Mouse (Mus musculus) midbrain, embryonic 15.5 days (tissue): ENCODE data around the gene Rbck1. TPM values are rescaled to one million over a fixed set of nuclear protein-coding genes. Genes with fewer than 3 reads are reported as not detected.

Experiments
- ATAC-seq: fragments of 200-750 bp; cut with Nextera tagmentation; replicated peaks from 2 replicates; pipeline ENCODE4 v1.8.0; 2017; ENCODE audit warnings: moderate TSS enrichment
- H3K27ac ChIP-seq: fragments of 300-500 bp; sonication (generic); 2 replicates; pipeline ENCODE4 v1.5.1; 2015; ENCODE audit warnings: mild to moderate bottlenecking, inconsistent platforms
- H3K27me3 ChIP-seq: fragments of 300-500 bp; sonication (generic); replicated peaks from 2 replicates; pipeline ENCODE4 v1.6.1; 2015; ENCODE audit warnings: inconsistent platforms
- H3K36me3 ChIP-seq: fragments of 300-500 bp; sonication (generic); replicated peaks from 2 replicates; pipeline ENCODE4 v1.6.1; 2015; ENCODE audit warnings: inconsistent platforms
- H3K4me1 ChIP-seq: fragments of 300-500 bp; sonication (generic); 2 replicates; pipeline ENCODE4 v1.6.1; 2015; ENCODE audit warnings: inconsistent platforms
- H3K4me2 ChIP-seq: fragments of 300-500 bp; sonication (generic); 2 replicates; pipeline ENCODE4 v1.6.1; 2015; ENCODE audit warnings: inconsistent platforms, mild to moderate bottlenecking, moderate library complexity
- H3K4me3 ChIP-seq: fragments of 300-500 bp; sonication (generic); 2 replicates; pipeline ENCODE4 v1.5.1; 2015; ENCODE audit warnings: mild to moderate bottlenecking, inconsistent platforms
- H3K9ac ChIP-seq: fragments of 300-500 bp; sonication (generic); 2 replicates; pipeline ENCODE4 v1.6.1; 2015; ENCODE audit warnings: mild to moderate bottlenecking, inconsistent platforms
- H3K9me3 ChIP-seq: fragments of 300-500 bp; sonication (generic); 2 replicates; pipeline ENCODE4 v1.6.1; 2016; ENCODE audit warnings: inconsistent platforms
- WGBS: fragments of 180-500 bp; shearing (Covaris S2); methylation state at CpG from one replicate; pipeline ENCODE4 v1.1.7; 2015; ENCODE audit warnings: mixed read lengths; 5-methylcytosine and 5-hydroxymethylcytosine counted together
- polyA plus RNA-seq: library from polyadenylated mRNA; unstranded; fragments of >200 nt; fragmentation: Nextera tagmentation; extraction: Ambion mirVana; gene quantifications from 2 replicates; pipeline ENCODE4 v1.2.1, GENCODE M21; 2015

Gene Rbck1
- 117 and 120 TPM in 2 replicates for polyA plus RNA-seq

- Histone ChIP-seq H3K36me3 (peaks cover 3% of the 10 kb centered on the region; the same call in 1 of the 2 replicates), H3K27ac (peak within 1 kb of the TSS; percentile 89), H3K27me3 (no peaks in the 10 kb centered on the region), H3K9me3 (no peaks in the 10 kb centered on the region), H3K9ac (peak within 1 kb of the TSS; percentile 82), H3K4me3 (peak within 1 kb of the TSS; percentile 94), H3K4me1 (peaks cover 27% of the 10 kb centered on the region), H3K4me2 (peak within 1 kb of the TSS; percentile 80)
- ATAC-seq, result peak; percentile 97
- under 1% methylated on average over 54 of the region's 54 CpGs for WGBS
These were observed at the start of gene Rbck1 for GRCm38 (mm10) chr2:152332101-152332825. Gene Rbck1, minus strand, starts transcription at chr2:152332653.

GRCm38 (mm10) chr2:152376345-152376741 is 43.9 kb upstream of the Rbck1 start, which contains the start of gene Nrsn2:
Gene Nrsn2, minus strand, starts transcription at chr2:152376638.
- peak within 1 kb of the TSS; percentile 65 for H3K9ac ChIP-seq
- no peaks in the 10 kb centered on the region for H3K27me3 ChIP-seq
- H3K36me3 ChIP-seq, result no peaks in the 10 kb centered on the region
- peak; percentile 88 for ATAC-seq
- no peaks in the 10 kb centered on the region for H3K9me3 ChIP-seq
- peaks cover 31% of the 10 kb centered on the region for H3K4me1 ChIP-seq
- WGBS, result 3% methylated on average over 16 of the region's 16 CpGs
- H3K27ac ChIP-seq, result peak within 1 kb of the TSS; percentile 92
- peak within 1 kb of the TSS; percentile 67 for H3K4me2 ChIP-seq
- H3K4me3 ChIP-seq, result peak within 1 kb of the TSS; percentile 43

DNA sequence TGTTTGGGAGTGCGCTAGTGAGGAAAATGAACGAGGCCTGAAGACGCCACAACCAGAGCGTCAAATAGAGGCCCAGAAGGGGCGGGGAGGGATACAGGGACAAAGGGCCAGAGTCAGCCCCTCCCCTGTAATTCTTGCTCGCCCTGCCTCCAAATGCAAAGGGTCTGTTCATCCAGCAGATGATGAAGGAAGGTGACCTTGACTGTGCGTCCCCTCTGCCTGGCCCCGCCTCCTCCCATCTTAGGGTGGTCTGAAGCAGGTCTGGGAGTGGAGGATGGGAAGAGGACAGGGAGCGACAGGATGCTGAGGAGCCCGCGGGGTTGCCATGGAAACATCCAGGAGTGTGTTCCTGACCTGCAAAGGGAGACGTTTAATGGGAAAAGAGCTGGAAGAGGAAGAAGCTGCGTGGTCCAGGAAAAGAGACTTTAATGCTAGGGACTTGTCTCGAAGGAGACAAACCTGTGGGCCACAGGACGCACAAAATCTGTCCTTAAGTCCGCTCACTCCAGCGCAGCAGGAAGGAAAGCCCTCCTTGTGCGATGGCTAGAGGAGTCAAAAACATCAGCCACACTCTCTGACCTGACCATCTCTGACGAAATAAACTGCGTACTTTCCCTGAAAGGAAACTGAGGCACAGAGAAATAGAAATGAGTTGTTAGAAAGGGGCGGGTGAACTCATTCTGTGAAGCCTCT is 43.3 kb upstream of the Rbck1 start:
- H3K9ac ChIP-seq, result peak overlapping the region; percentile 65
- ATAC-seq, result peak; percentile 94
- no peaks in the 10 kb centered on the region for H3K27me3 ChIP-seq
- no peaks in the 10 kb centered on the region for H3K9me3 ChIP-seq
- peak overlapping the region; percentile 67 for H3K4me2 ChIP-seq
- H3K4me1 ChIP-seq, result peaks cover 31% of the 10 kb centered on the region
- 3% methylated on average over 21 of the region's 21 CpGs for WGBS
- peak overlapping the region; percentile 92 for H3K27ac ChIP-seq
- H3K36me3 ChIP-seq, result no peaks in the 10 kb centered on the region
- H3K4me3 ChIP-seq, result peak overlapping the region; percentile 43

DNA sequence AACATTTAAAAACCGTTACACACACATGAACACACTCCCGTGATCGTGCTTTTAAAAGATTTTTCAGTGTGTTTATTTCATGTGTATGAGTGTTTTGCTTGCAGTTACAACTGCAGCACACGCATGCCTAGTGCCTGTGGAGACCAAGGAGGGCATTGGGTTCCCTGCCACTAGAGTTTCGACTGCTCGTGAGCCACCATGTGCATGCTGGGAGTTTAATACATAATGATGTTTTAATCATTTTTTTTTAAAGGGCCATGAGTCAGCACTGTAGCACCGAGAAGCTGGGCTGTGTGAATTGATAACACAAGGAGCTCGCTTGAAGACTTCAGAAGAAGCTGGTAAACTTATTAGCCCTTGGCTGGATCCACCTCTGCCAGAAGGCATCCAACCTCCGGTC is 41.1 kb upstream of the Rbck1 start:
- Histone ChIP-seq H3K27me3 (no peaks in the 10 kb centered on the region), H3K4me2 (no peak overlapping the region), H3K27ac (no peak overlapping the region), H3K4me3 (no peak overlapping the region), H3K4me1 (peaks cover 31% of the 10 kb centered on the region), H3K36me3 (no peaks in the 10 kb centered on the region), H3K9ac (no peak overlapping the region), H3K9me3 (no peaks in the 10 kb centered on the region)
- no peak for ATAC-seq
- WGBS, result 83% methylated on average over 9 of the region's 9 CpGs

- Histone ChIP-seq H3K4me1 (peaks cover 31% of the 10 kb centered on the region), H3K4me2 (no peak overlapping the region), H3K27ac (no peak overlapping the region), H3K4me3 (no peak overlapping the region), H3K36me3 (no peaks in the 10 kb centered on the region), H3K27me3 (no peaks in the 10 kb centered on the region), H3K9ac (no peak overlapping the region), H3K9me3 (no peaks in the 10 kb centered on the region)
- WGBS, result 68% methylated on average over 4 of the region's 4 CpGs
- ATAC-seq, result no peak
These were observed 40.2 kb upstream of the Rbck1 start for GRCm38 (mm10) chr2:152372661-152373060.

DNA sequence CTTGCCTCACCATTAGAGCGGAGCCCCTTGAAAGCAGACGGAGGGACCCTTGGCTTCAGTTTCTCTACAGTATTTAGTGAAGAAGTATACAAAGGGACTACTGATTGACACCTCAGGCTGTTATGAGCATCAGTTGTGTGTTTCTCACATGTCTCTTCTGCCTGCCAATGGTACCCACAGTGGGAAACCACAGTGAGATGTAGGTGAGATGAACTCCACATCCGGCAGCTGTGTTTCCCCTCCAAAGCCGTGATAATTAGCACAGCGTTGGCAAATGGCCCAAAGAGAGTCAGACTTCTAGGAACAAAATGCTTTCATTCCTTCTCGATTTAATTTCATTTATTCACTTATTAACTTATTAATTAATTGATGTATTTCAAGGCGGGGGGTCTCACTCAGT is 39.7 kb upstream of the Rbck1 start:
- ATAC-seq, result no peak
- H3K4me2 ChIP-seq, result no peak overlapping the region
- H3K9me3 ChIP-seq, result no peaks in the 10 kb centered on the region
- no peaks in the 10 kb centered on the region for H3K36me3 ChIP-seq
- no peak overlapping the region for H3K9ac ChIP-seq
- peaks cover 30% of the 10 kb centered on the region for H3K4me1 ChIP-seq
- no peak overlapping the region for H3K27ac ChIP-seq
- H3K27me3 ChIP-seq, result no peaks in the 10 kb centered on the region
- H3K4me3 ChIP-seq, result no peak overlapping the region
- 82% methylated on average over 7 of the region's 7 CpGs for WGBS

- Histone ChIP-seq H3K4me1 (peaks cover 3% of the 10 kb centered on the region; the same call in 1 of the 2 replicates), H3K9ac (no peak overlapping the region), H3K9me3 (no peaks in the 10 kb centered on the region), H3K4me2 (peak overlapping the region; percentile 4), H3K36me3 (no peaks in the 10 kb centered on the region), H3K4me3 (no peak overlapping the region), H3K27ac (no peak overlapping the region), H3K27me3 (no peaks in the 10 kb centered on the region)
- 30% methylated on average over 14 of the region's 14 CpGs for WGBS
- 0 out of 2 replicates have a peak, but pooled peaks have one; percentile 9 for ATAC-seq
These were observed 36.2 kb upstream of the Rbck1 start for GRCm38 (mm10) chr2:152368532-152369140.

DNA sequence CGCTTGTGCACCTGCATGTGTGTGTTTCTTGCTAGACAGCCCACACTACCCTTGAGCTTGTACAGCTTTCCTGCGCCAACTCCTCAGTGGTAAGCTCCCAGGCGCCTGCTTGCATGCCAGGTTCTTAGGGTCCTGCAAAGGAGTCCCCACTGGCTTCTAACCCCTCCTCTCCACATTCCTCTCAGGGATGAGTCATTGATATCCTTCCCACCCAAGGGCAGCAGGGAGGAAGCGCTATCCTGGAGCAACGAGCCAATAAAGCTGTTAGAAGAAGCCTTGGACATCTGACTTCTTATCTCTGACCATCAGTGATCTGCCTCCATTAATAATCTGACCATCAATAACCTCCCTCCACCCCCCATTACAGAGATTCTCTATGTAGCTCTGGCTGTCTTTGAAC is 35.5 kb upstream of the Rbck1 start:
- Histone ChIP-seq H3K36me3 (no peaks in the 10 kb centered on the region), H3K4me2 (no peak overlapping the region), H3K9ac (no peak overlapping the region), H3K27ac (no peak overlapping the region), H3K4me1 (peaks cover 6% of the 10 kb centered on the region; the same call in 1 of the 2 replicates), H3K4me3 (no peak overlapping the region), H3K9me3 (no peaks in the 10 kb centered on the region), H3K27me3 (no peaks in the 10 kb centered on the region)
- no peak for ATAC-seq
- 85% methylated on average over 5 of the region's 5 CpGs for WGBS

- WGBS, result 10% methylated on average over 17 of the region's 17 CpGs
- Histone ChIP-seq H3K27ac (peak overlapping the region; percentile 67), H3K9me3 (no peaks in the 10 kb centered on the region), H3K27me3 (no peaks in the 10 kb centered on the region), H3K36me3 (no peaks in the 10 kb centered on the region), H3K4me2 (peak overlapping the region; percentile 33), H3K9ac (no peak overlapping the region), H3K4me3 (0 out of 2 replicates have a peak overlapping the region, but pooled peaks have one; percentile 2), H3K4me1 (peaks cover 6% of the 10 kb centered on the region; the same call in 1 of the 2 replicates)
- peak; percentile 69 for ATAC-seq
These were observed 31.0 kb upstream of the Rbck1 start for GRCm38 (mm10) chr2:152363245-152364147.

GRCm38 (mm10) chr2:152361193-152361592 is 28.7 kb upstream of the Rbck1 start:
- WGBS, result 91% methylated on average over 8 of the region's 8 CpGs

GRCm38 (mm10) chr2:152360271-152360775 is 27.9 kb upstream of the Rbck1 start:
- Histone ChIP-seq H3K27ac (no peak overlapping the region), H3K27me3 (no peaks in the 10 kb centered on the region), H3K4me2 (no peak overlapping the region), H3K4me3 (no peak overlapping the region), H3K36me3 (no peaks in the 10 kb centered on the region), H3K4me1 (peaks cover 6% of the 10 kb centered on the region; the same call in 1 of the 2 replicates), H3K9ac (no peak overlapping the region), H3K9me3 (no peaks in the 10 kb centered on the region)
- 52% methylated on average over 7 of the region's 7 CpGs for WGBS
- ATAC-seq, result no peak

More at GRCm38 (mm10) chr2:152361193-152361592, 28.7 kb upstream of the Rbck1 start:
- Histone ChIP-seq H3K4me3 (no peak overlapping the region), H3K36me3 (no peaks in the 10 kb centered on the region), H3K9ac (no peak overlapping the region), H3K4me1 (peaks cover 6% of the 10 kb centered on the region; the same call in 1 of the 2 replicates), H3K27ac (no peak overlapping the region), H3K4me2 (no peak overlapping the region), H3K27me3 (no peaks in the 10 kb centered on the region), H3K9me3 (no peaks in the 10 kb centered on the region)
- no peak for ATAC-seq
